Mouse (Mus musculus) liver, embryonic 15.5 days (tissue): ENCODE results near the gene 2610301B20Rik. TPM values are rescaled to one million over a fixed set of nuclear protein-coding genes. Genes with fewer than 3 reads are reported as not detected.
"Not testable (repeated sequence)": the region's sequence is repeated elsewhere in the genome, so short reads cannot be mapped to it uniquely, and the experiment has no call there.

Experiments
- ATAC-seq: fragments of 200-750 bp; cut with Nextera tagmentation; 2 replicates; pipeline ENCODE4 v1.8.0; 2017; ENCODE audit warnings: moderate number of reproducible peaks, mild to moderate bottlenecking, moderate library complexity; ENCODE audit not compliant: insufficient read depth
- H3K27ac ChIP-seq: fragments of 300-500 bp; sonication (generic); replicated peaks from 2 replicates; pipeline ENCODE4 v1.5.1; 2015; ENCODE audit warnings: mild to moderate bottlenecking, inconsistent platforms
- H3K27me3 ChIP-seq: fragments of 300-500 bp; sonication (generic); 2 replicates; pipeline ENCODE4 v1.6.1; 2015; ENCODE audit warnings: mild to moderate bottlenecking, inconsistent platforms
- H3K36me3 ChIP-seq: fragments of 300-500 bp; sonication (generic); replicated peaks from 2 replicates; pipeline ENCODE4 v1.6.1; 2015; ENCODE audit warnings: moderate library complexity, mild to moderate bottlenecking, inconsistent platforms
- H3K4me1 ChIP-seq: fragments of 300-500 bp; sonication (generic); replicated peaks from 2 replicates; pipeline ENCODE4 v1.6.1; 2015; ENCODE audit warnings: inconsistent platforms
- H3K4me2 ChIP-seq: fragments of 300-500 bp; sonication (generic); 2 replicates; pipeline ENCODE4 v1.6.1; 2015; ENCODE audit warnings: moderate library complexity, mild to moderate bottlenecking, inconsistent platforms
- H3K4me3 ChIP-seq: fragments of 300-500 bp; sonication (generic); replicated peaks from 2 replicates; pipeline ENCODE4 v1.5.1; 2015; ENCODE audit warnings: mild to moderate bottlenecking, inconsistent platforms
- H3K9ac ChIP-seq: fragments of 300-500 bp; sonication (generic); 2 replicates; pipeline ENCODE4 v1.6.1; 2015; ENCODE audit warnings: moderate library complexity, mild to moderate bottlenecking, inconsistent platforms
- H3K9me3 ChIP-seq: fragments of 300-500 bp; sonication (generic); replicated peaks from 2 replicates; pipeline ENCODE4 v1.6.1; 2016; ENCODE audit warnings: inconsistent platforms
- WGBS: fragments of 180-500 bp; shearing (Covaris S2); methylation state at CpG from one replicate; pipeline ENCODE4 v1.1.7; 2015; ENCODE audit warnings: mixed read lengths; ENCODE audit not compliant: insufficient replicate concordance; 5-methylcytosine and 5-hydroxymethylcytosine counted together
- polyA plus RNA-seq: library from polyadenylated mRNA; unstranded; fragments of >200 nt; fragmentation: Nextera tagmentation; extraction: Ambion mirVana; gene quantifications from 2 replicates; pipeline ENCODE4 v1.2.1, GENCODE M21; 2015

2610301B20Rik gene
- polyA plus RNA-seq, 1 experiment from 2014 or later, result 9.7 TPM

DNA sequence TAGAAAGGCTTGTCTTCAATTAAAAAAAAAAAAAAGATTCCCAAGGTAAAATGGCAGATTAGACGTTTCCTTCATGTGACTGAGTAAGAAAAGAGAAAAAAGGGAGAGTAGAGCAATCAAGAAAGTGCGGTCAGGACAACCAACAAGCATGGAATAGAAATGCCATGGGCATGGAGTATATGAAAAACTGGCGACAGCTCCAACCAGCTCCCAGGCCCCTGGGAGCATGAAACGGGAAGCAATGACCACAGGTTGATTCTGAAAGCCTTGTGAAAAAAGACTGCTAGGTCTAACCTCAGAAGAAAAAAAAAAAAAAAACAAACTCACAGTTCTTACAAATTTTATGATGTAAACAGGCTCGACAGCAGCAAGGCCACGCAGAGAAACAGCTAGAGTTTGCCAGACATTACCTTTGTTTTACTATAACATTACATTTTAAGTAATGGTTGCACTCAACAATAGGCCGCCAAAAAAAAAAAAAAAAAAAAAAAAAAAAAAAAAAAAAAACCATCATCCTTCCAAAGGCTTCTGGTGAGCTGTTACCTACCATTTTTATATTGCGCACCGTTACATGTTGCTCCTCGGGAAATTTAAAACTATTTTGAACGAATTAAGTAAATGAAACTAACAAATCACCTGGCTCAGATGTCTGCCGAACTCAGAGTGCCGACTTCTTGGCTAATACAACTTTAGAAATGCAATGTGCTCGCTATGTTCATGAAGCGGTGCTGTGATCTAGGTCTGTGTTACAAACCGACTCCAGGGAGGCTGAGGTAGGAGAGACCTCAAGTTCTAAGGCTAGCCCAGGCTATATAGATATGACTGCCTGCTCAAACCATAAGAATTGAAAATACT lies 1.4 kb upstream of the 2610301B20Rik start:
- H3K9me3 ChIP-seq, result no peaks in the 10 kb centered on the region
- H3K4me3 ChIP-seq, result peak overlapping the region; percentile 99
- H3K36me3 ChIP-seq, result no peaks in the 10 kb centered on the region
- H3K4me2 ChIP-seq, result peak overlapping the region; percentile 86
- no peak; the same call in 1 of the 2 replicates for ATAC-seq
- H3K27ac ChIP-seq, result peak overlapping the region; percentile 97
- 19% methylated on average over 16 of the region's 16 CpGs for WGBS
- H3K27me3 ChIP-seq, result no peaks in the 10 kb centered on the region
- H3K4me1 ChIP-seq, result peaks cover 29% of the 10 kb centered on the region
- H3K9ac ChIP-seq, result peak overlapping the region; percentile 95

DNA sequence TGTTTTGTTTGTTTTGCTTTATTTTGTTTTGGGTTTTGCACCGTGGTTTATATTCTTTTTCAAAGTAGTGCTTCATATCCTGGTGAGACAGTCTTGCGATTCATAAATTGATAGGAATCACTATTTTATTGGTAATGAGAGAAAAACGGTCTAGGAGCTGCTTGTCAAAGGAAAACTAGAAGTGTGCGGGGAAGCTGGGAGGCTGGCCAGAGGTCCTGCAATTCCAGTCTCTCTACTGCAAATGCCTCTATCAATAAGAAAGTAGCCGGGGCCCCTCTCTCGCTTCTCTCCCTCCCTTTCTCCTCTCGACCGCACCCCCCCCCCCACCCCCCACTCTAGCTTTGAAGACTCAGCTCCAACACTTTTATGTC lies 764 bp upstream of the 2610301B20Rik start:
- 3% methylated on average over 8 of the region's 8 CpGs for WGBS
- Histone ChIP-seq H3K4me2 (peak overlapping the region; percentile 86), H3K4me1 (peaks cover 29% of the 10 kb centered on the region), H3K36me3 (no peaks in the 10 kb centered on the region), H3K27ac (peak overlapping the region; percentile 97), H3K27me3 (no peaks in the 10 kb centered on the region), H3K9ac (peak overlapping the region; percentile 95), H3K9me3 (no peaks in the 10 kb centered on the region), H3K4me3 (peak overlapping the region; percentile 99)
- peak; percentile 35; the same call in 1 of the 2 replicates for ATAC-seq

DNA sequence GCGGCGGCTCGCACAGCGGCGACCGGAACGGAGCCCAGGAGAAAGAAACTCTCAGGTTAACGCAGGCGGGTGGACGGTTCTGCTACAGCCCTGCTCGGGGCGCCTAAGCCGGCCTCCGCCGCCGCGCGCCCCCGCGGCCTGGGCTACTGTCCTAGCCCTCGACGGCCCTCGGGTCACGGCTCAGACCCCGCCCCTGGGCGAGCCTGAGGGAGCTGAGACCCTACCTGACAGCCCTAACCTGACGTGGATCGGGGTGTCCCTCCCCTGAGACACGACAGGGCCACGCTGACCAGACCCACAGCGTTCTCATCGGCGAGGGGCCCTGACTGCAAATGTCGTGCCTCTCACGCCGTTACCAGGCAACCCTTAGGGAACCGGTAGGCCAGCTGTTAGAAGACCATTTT lies 422 bp downstream of the 2610301B20Rik start:
- peak overlapping the region; percentile 99 for H3K4me3 ChIP-seq
- no peaks in the 10 kb centered on the region for H3K27me3 ChIP-seq
- peak overlapping the region; percentile 86 for H3K4me2 ChIP-seq
- H3K9me3 ChIP-seq, result no peaks in the 10 kb centered on the region
- no peaks in the 10 kb centered on the region for H3K36me3 ChIP-seq
- H3K4me1 ChIP-seq, result peaks cover 29% of the 10 kb centered on the region
- H3K27ac ChIP-seq, result peak overlapping the region; percentile 97
- H3K9ac ChIP-seq, result peak overlapping the region; percentile 95
- WGBS, result under 1% methylated on average over 32 of the region's 37 CpGs
- peak; percentile 63 for ATAC-seq

DNA sequence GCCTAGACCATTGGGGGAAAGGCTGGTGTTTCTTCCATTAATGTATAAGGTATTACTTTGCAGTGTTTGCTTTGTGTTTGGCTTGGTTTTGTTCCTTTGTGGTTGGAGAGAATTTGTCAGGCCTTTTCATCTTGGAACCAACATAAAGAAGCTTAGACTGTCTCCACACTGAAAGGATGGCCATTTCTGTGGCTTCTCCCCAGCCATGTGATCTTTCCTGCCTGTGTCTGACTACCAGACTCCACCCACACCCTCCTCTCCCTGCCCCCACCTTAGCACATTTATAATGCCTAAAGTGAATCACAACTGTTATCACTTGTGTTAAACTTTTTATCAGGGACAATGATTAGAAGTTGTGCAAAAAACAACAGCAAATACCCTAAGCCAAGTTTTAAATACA lies 1.1 kb downstream of the 2610301B20Rik start:
- Histone ChIP-seq H3K4me1 (peaks cover 29% of the 10 kb centered on the region), H3K27me3 (no peaks in the 10 kb centered on the region), H3K36me3 (0 out of 2 replicates have a peak, but pooled peaks cover 3% of the 10 kb centered on the region), H3K9ac (peak overlapping the region; percentile 95), H3K27ac (peak overlapping the region; percentile 97), H3K9me3 (no peaks in the 10 kb centered on the region), H3K4me2 (peak overlapping the region; percentile 86), H3K4me3 (peak overlapping the region; percentile 99)
- ATAC-seq, result no peak

DNA sequence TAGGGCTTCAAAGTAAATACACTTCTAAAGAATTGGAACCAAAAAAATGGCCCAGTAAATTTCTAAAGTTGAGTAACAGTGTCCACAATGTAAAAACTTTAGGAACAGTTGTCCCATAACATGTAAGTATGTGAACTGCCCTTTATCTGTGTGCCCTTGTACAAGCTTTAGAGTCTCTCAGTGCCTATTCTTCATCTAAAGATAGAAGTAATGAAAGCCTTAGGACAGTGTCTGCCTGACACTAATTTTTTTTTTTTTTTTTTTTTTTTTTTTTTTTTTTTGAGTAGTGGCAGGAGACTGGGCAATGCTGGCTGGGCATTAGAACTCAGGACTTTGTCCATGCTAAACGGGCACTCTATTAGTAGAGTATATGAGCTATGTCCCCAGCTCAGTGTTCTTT lies 2.8 kb downstream of the 2610301B20Rik start:
- 78% methylated on average over 1 of the region's 1 CpGs for WGBS
- Histone ChIP-seq H3K36me3 (0 out of 2 replicates have a peak, but pooled peaks cover 5% of the 10 kb centered on the region), H3K9me3 (no peaks in the 10 kb centered on the region), H3K4me1 (peaks cover 29% of the 10 kb centered on the region), H3K9ac (no peak overlapping the region), H3K27me3 (no peaks in the 10 kb centered on the region), H3K4me3 (no peak overlapping the region), H3K4me2 (no peak overlapping the region), H3K27ac (no peak overlapping the region)
- ATAC-seq, result no peak

DNA sequence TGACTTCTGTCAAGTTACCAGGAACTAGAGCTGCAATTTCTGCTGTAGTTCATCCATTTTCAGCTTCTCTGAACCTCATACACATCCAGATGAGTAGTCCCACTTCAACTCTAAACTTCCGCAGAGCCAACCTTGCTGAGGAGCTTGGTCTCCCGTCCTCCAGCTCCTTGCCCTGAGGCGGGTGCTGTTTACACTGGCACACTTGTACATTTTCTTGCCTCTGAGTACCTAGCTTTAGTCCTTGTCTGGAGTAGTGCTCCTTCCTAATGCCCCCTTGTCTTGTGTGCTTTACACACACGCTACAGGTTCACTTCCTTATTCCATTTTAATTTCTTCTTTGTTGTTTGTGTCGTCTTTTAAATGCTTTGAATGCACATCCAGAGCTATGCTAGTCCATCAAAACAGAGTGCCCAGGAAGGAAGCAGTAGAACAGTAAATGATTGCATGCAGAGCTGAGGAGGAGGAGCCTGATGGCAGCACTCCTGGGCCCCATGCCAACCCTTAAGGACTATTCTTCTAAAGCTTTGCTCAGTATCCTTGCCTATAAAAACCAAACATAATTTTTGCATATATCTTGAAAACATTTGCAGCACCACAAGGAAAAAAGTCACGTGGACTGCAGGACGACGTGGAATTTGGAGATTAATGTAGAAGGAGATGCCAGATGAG lies 9.6 kb downstream of the 2610301B20Rik start:
- H3K4me3 ChIP-seq, result no peak overlapping the region
- no peak for ATAC-seq
- 78% methylated on average over 8 of the region's 8 CpGs for WGBS
- no peaks in the 10 kb centered on the region for H3K9me3 ChIP-seq
- no peaks in the 10 kb centered on the region for H3K4me1 ChIP-seq
- H3K4me2 ChIP-seq, result no peak overlapping the region
- H3K36me3 ChIP-seq, result peaks cover 36% of the 10 kb centered on the region
- no peak overlapping the region for H3K27ac ChIP-seq
- no peak overlapping the region for H3K9ac ChIP-seq
- H3K27me3 ChIP-seq, result no peaks in the 10 kb centered on the region

DNA sequence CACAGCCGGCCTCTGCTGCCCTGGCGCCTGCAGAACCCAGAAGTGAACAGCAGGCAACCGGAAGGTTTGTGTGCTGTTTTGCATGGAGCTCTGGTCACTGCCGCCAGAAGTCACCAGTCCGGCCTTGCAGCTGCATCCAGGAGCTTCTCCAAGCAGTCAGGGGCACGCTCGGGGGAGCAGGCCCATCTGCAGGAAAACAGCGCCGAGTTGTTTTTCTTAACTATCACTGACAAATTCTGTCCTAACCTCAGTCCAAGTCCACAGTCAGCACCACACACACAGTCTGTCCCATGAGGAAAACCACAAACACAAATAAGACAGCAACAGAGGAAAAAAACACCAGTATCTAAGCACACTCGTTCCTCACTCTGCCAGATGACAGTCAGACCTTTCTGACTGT lies 14.5 kb downstream of the 2610301B20Rik start:
- Histone ChIP-seq H3K4me2 (no peak overlapping the region), H3K9me3 (no peaks in the 10 kb centered on the region; the same call in 1 of the 2 replicates), H3K4me1 (no peaks in the 10 kb centered on the region), H3K4me3 (no peak overlapping the region), H3K27ac (no peak overlapping the region), H3K27me3 (no peaks in the 10 kb centered on the region), H3K36me3 (peaks cover 30% of the 10 kb centered on the region), H3K9ac (no peak overlapping the region)
- WGBS, result 87% methylated on average over 10 of the region's 10 CpGs
- ATAC-seq, result no peak

DNA sequence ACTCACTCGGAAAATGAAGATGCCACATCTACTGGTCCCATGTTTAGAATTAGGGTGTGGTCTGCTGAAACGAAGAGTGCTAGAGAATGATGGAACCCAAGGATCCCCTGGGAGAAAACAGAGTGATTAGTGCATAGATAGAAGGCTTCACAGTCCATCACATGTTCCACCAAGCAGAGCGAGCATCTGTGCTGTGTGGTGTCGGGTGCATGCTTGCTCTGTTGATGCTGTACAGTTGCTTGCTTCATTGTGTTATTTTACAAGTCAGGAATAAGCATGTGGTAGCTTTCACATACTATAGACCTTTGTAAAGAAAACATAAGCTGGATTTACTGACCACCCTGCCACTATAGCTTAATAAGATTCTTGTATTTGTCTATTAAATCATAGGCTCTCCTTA lies 22.0 kb downstream of the 2610301B20Rik start:
- H3K4me1 ChIP-seq, result no peaks in the 10 kb centered on the region
- ATAC-seq, result no peak
- 65% methylated on average over 4 of the region's 4 CpGs for WGBS

DNA sequence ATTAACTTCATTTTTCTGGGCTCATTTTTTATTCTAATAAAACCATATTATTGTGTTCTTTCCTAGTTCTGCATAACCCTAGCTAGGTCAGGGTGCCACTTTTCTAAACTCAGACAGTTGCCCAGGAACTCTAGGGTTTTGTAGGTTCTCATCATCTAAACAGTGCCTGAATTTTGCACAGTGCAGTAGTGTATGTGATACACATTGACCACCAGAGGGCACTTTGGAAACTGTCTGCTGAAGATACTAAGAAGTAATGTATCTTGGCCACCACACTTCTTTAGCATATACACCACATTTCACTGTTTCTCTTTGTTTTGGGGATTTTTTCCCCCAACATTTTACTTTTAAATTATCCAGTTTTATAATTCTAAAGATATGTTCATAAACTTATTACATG lies 22.6 kb downstream of the 2610301B20Rik start:
- no peaks in the 10 kb centered on the region for H3K9me3 ChIP-seq
- no peak for ATAC-seq
- H3K9ac ChIP-seq, result no peak overlapping the region

More for the DNA sequence above, 22.0 kb downstream of the 2610301B20Rik start:
- H3K27me3 ChIP-seq, result no peaks in the 10 kb centered on the region
- H3K4me2 ChIP-seq, result no peak overlapping the region
- no peak overlapping the region for H3K27ac ChIP-seq
- H3K9ac ChIP-seq, result no peak overlapping the region
- no peaks in the 10 kb centered on the region for H3K9me3 ChIP-seq
- peaks cover 11% of the 10 kb centered on the region for H3K36me3 ChIP-seq
- no peak overlapping the region for H3K4me3 ChIP-seq

DNA sequence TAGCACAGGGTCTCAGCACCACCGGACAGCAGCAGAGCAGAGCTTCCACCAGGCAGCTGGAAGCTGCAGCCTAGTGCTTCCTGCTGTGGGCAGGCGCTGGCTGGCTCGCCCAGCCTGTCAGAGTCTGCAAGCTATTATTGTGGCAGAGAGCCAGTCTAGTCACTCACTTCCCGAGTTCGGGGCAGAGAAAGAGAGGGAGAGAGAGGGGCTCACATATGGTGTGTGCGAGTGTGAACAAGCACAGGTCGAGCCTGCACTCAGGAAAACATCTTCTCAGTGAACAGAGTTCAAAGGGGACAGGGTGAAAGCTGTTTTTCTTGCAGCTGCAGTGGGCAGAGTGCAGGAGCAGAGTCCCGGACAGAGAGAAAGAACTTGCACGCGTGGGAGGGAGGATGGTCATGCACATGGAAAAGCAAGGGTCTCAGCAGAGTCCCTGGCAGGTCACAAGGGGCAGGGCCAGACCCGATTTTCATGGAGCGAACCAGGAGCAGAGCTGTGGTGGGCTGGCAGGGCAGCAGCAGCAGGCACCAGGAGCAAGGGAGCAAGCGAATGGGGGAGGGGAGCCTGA lies 31.0 kb downstream of the 2610301B20Rik start:
- Histone ChIP-seq H3K4me2 (0 out of 2 replicates have a peak overlapping the region, but pooled peaks have one; percentile 37), H3K9ac (no peak overlapping the region), H3K4me3 (no peak overlapping the region), H3K4me1 (peaks cover 6% of the 10 kb centered on the region), H3K9me3 (no peaks in the 10 kb centered on the region), H3K27ac (no peak overlapping the region), H3K27me3 (peaks cover 2% of the 10 kb centered on the region), H3K36me3 (no peaks in the 10 kb centered on the region)
- 0 out of 2 replicates have a peak, but pooled peaks have one; percentile 15 for ATAC-seq
- 15% methylated on average over 13 of the region's 13 CpGs for WGBS

More for the DNA sequence above, 22.6 kb downstream of the 2610301B20Rik start:
- no peak overlapping the region for H3K4me2 ChIP-seq
- H3K27me3 ChIP-seq, result no peaks in the 10 kb centered on the region
- no peak overlapping the region for H3K27ac ChIP-seq
- peaks cover 11% of the 10 kb centered on the region for H3K36me3 ChIP-seq
- H3K4me1 ChIP-seq, result no peaks in the 10 kb centered on the region
- H3K4me3 ChIP-seq, result no peak overlapping the region

DNA sequence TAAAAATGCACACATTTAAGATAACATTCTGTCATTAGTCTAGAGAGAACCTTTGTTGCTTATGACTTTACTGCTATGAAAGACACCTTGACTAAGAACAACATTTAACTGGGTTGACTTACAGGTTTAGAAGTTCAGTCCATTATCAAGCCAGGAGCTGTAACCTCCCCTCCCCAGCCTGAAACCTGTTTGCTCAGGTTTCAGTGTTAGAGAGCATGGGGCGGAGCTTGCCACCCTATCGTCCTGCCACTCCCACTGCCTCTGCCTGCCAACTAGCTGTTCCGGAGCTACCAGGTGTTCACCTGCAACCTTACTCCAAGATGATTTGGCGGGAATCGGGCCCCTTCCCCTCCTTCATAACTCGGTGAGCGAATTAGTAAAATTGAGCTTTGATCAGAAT lies 37.1 kb downstream of the 2610301B20Rik start:
- not testable (repeated sequence) for H3K9ac ChIP-seq, H3K36me3 ChIP-seq, H3K27ac ChIP-seq, H3K9me3 ChIP-seq, ATAC-seq, H3K27me3 ChIP-seq, H3K4me3 ChIP-seq, H3K4me2 ChIP-seq
- peaks cover 50% of the 10 kb centered on the region for H3K4me1 ChIP-seq
- WGBS, result 54% methylated on average over 7 of the region's 7 CpGs
